Mouse (Mus musculus): Measurements from ENCODE around the gene Fam124a.

DNA sequence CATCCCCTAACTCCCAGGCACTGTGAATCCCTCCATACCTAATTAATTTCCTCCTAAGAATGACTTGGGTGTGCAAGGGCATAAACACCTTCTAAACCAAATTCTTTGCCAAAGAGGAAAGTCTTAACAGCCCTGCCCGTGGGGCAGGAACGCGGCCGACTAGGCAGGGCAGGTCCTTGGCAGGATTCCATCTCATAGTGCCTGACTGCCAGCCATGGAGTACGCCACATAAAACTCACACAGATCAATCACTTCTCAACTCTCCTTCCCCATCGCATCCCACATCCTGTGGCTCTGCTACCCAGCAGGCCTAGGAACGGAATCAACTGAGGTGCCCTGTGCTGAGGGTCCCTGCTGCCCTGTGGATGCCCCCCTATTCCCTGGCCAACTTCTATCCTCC is 8.1 kb downstream of the Fam124a start:
- TF ChIP-seq CTCF (IDR thresholded peaks at IDR 0.05; ENCODE audit: insufficient read depth, low read depth, low read length): no peak
- TF ChIP-seq POLR2A (IDR thresholded peaks at IDR 0.05; ENCODE audit: insufficient read depth, low read depth, low read length): no peak
